Mouse (Mus musculus): ENCODE measurements around the gene Dcaf6.

DNA sequence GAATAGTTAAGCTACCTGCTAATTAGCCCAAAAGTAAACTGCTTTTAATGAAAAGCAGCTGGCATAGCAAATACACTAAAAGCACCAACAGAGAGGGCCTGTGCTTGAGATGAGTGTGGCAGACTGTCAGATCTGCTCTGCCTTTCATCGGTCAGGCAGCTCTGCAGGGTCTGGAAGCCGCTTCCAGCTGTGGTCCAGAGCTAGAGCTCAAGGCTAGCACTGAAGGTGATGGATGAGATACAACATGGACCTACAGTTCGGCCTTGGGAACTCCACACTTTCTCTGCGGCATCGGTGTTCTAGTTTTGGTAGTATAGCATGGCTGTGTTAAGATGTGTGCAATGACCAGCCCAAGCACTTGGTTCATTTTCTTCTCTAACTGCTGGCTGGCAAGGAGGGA, 132.4 kb downstream of the Dcaf6 start:
- TF ChIP-seq POLR2A (IDR thresholded peaks at IDR 0.05; ENCODE audit: borderline replicate concordance, insufficient read depth, low read length) (no peak), CTCF (IDR thresholded peaks at IDR 0.05; ENCODE audit: borderline replicate concordance, insufficient read depth, low read depth, low read length) (no peak)
